Mouse (Mus musculus) right cerebral cortex, adult 2 months (tissue): ENCODE data around the gene Sept11.

Source experiments
- DNase-seq, 2 experiments: peaks; one replicate each; pipeline ENCODE4 v3.0.0; 2021 to 2022; ENCODE audit warnings: low spot score in 2 of 2

The Sept11 gene

GRCm38 (mm10) chr5:93093638-93094527 lies 646 bp downstream of the Sept11 start:
- peak; percentile 55 to 61 for DNase-seq

- no peak for DNase-seq
Measured at GRCm38 (mm10) chr5:93095301-93095700, 2.1 kb downstream of the Sept11 start.

GRCm38 (mm10) chr5:93097204-93097906 lies 4.1 kb downstream of the Sept11 start:
- no peak for DNase-seq

- no peak for DNase-seq
Measured at GRCm38 (mm10) chr5:93098219-93098618, 5.0 kb downstream of the Sept11 start.

GRCm38 (mm10) chr5:93098811-93099210 lies 5.6 kb downstream of the Sept11 start:
- DNase-seq: no peak

GRCm38 (mm10) chr5:93100906-93101305 lies 7.7 kb downstream of the Sept11 start:
- no peak for DNase-seq

- no peak for DNase-seq
Measured at GRCm38 (mm10) chr5:93101371-93101791, 8.1 kb downstream of the Sept11 start.

GRCm38 (mm10) chr5:93103603-93104002 lies 10.4 kb downstream of the Sept11 start:
- no peak for DNase-seq

- no peak for DNase-seq
Measured at GRCm38 (mm10) chr5:93104987-93105823, 12.0 kb downstream of the Sept11 start.

- DNase-seq: no peak
Measured at GRCm38 (mm10) chr5:93106048-93106447, 12.8 kb downstream of the Sept11 start.

GRCm38 (mm10) chr5:93108703-93109102 lies 15.5 kb downstream of the Sept11 start:
- no peak for DNase-seq

- no peak for DNase-seq
Measured at GRCm38 (mm10) chr5:93109555-93109954, 16.3 kb downstream of the Sept11 start.

GRCm38 (mm10) chr5:93112290-93112689 lies 19.1 kb downstream of the Sept11 start:
- no peak for DNase-seq

- DNase-seq: no peak
Measured at GRCm38 (mm10) chr5:93113517-93113916, 20.3 kb downstream of the Sept11 start.

- no peak for DNase-seq
Measured at GRCm38 (mm10) chr5:93114515-93114914, 21.3 kb downstream of the Sept11 start.

- DNase-seq: no peak
Measured at GRCm38 (mm10) chr5:93115059-93115458, 21.8 kb downstream of the Sept11 start.

GRCm38 (mm10) chr5:93115854-93116253 lies 22.6 kb downstream of the Sept11 start:
- DNase-seq: no peak

GRCm38 (mm10) chr5:93117648-93118047 lies 24.4 kb downstream of the Sept11 start:
- DNase-seq: no peak

- no peak for DNase-seq
Measured at GRCm38 (mm10) chr5:93121660-93122059, 28.4 kb downstream of the Sept11 start.

GRCm38 (mm10) chr5:93124031-93124826 lies 31.0 kb downstream of the Sept11 start:
- DNase-seq: no peak

- DNase-seq: no peak
Measured at GRCm38 (mm10) chr5:93125325-93125724, 32.1 kb downstream of the Sept11 start.
